Mouse (Mus musculus): ENCODE measurements at regions not wholly inside any gene's neighbourhood (a gene's known extent, or its start where the extent isn't known, plus 50 kb on each side); places are given as distances from the start of the nearest gene placed in this dataset.

GRCm38 (mm10) chr9:63082311-63082710, 66.5 kb downstream of the Skor1 start:
- no peak for TF ChIP-seq EP300 (IDR thresholded peaks at IDR 0.05; ENCODE audit: low read depth)
- TF ChIP-seq CTCF (IDR thresholded peaks at IDR 0.05; ENCODE audit: low read depth) = no peak
